Mouse (Mus musculus) liver, postnatal 0 days (tissue): ENCODE measurements around the gene Zfp65. TPM values are rescaled to one million over a fixed set of nuclear protein-coding genes. Genes with fewer than 3 reads are reported as not detected.
"Not testable (repeated sequence)": the region's sequence is repeated elsewhere in the genome, so short reads cannot be mapped to it uniquely, and the experiment has no call there.

Source experiments
- ATAC-seq: fragments of 200-750 bp; cut with Nextera tagmentation; 2 replicates; pipeline ENCODE4 v1.8.0; 2017; ENCODE audit warnings: mild to moderate bottlenecking, moderate library complexity
- DNase-seq: peaks from one replicate; pipeline ENCODE4 v3.0.0-alpha.2; 2016
- H3K27ac ChIP-seq: fragments of 300-500 bp; sonication (generic); 2 replicates; pipeline ENCODE4 v1.5.1; 2014; ENCODE audit warnings: antibody characterized with exemption, moderate library complexity, mild to moderate bottlenecking, low read depth
- H3K27me3 ChIP-seq: fragments of 300-500 bp; sonication (generic); 2 replicates; pipeline ENCODE4 v1.6.1; 2014; ENCODE audit warnings: low read length, control low read depth, mixed read lengths; ENCODE audit not compliant: insufficient read depth
- H3K36me3 ChIP-seq: fragments of 300-500 bp; sonication (generic); replicated peaks from 2 replicates; pipeline ENCODE4 v1.6.1; 2014; ENCODE audit warnings: mild to moderate bottlenecking, control low read depth, low read length, moderate library complexity, mixed read lengths; ENCODE audit not compliant: insufficient read depth
- H3K4me1 ChIP-seq: fragments of 300-500 bp; sonication (generic); 2 replicates; pipeline ENCODE4 v1.6.1; 2014; ENCODE audit warnings: antibody characterized with exemption, mild to moderate bottlenecking, control low read depth; ENCODE audit not compliant: insufficient read depth
- H3K4me2 ChIP-seq: fragments of 300-500 bp; sonication (generic); 2 replicates; pipeline ENCODE4 v1.6.1; 2014; ENCODE audit warnings: low read depth, mild to moderate bottlenecking, low read length, moderate library complexity, mixed read lengths
- H3K4me3 ChIP-seq: fragments of 300-500 bp; sonication (generic); 2 replicates; pipeline ENCODE4 v1.5.1; 2014; ENCODE audit warnings: low read depth, low read length
- H3K9ac ChIP-seq: fragments of 300-500 bp; sonication (generic); replicated peaks from 2 replicates; pipeline ENCODE4 v1.6.1; 2014; ENCODE audit warnings: mild to moderate bottlenecking, moderate library complexity
- H3K9me3 ChIP-seq: fragments of 300-500 bp; sonication (generic); 2 replicates; pipeline ENCODE4 v1.6.1; 2016; ENCODE audit warnings: mild to moderate bottlenecking, control low read depth, low read length, mixed read lengths
- CTCF ChIP-seq: sonication (generic); IDR thresholded peaks from 2 replicates; pipeline ENCODE4 v1.5.1; 2016; ENCODE audit warnings: antibody characterized with exemption, low read depth
- EP300 ChIP-seq: IDR thresholded peaks from 2 replicates; pipeline ENCODE4 v1.6.1; 2016; ENCODE audit warnings: antibody characterized with exemption, low read depth, mild to moderate bottlenecking
- WGBS: fragments of 180-500 bp; shearing (Covaris S2); extraction: QIAGEN DNeasy Blood & Tissue Kit; methylation state at CpG from one replicate; pipeline ENCODE4 v1.1.7; 2014; ENCODE audit not compliant: insufficient replicate concordance; 5-methylcytosine and 5-hydroxymethylcytosine counted together
- polyA plus RNA-seq: library from polyadenylated mRNA; unstranded; fragments of >200 nt; fragmentation: Nextera tagmentation; extraction: Ambion mirVana; gene quantifications from 2 replicates; pipeline ENCODE4 v1.2.1, GENCODE M21; 2015

Gene Zfp65
- polyA plus RNA-seq, 1 experiment from 2014 or later = 0.99 TPM

GRCm38 (mm10) chr13:67743896-67744295, 14.9 kb upstream of the Zfp65 start:
- Histone ChIP-seq H3K4me3 (no peak overlapping the region), H3K9ac (no peak overlapping the region), H3K36me3 (no peaks in the 10 kb centered on the region; the same call in 1 of the 2 replicates), H3K27me3 (no peaks in the 10 kb centered on the region), H3K4me2 (no peak overlapping the region), H3K9me3 (peaks cover 7% of the 10 kb centered on the region; the same call in 1 of the 2 replicates), H3K4me1 (no peaks in the 10 kb centered on the region), H3K27ac (no peak overlapping the region)
- TF ChIP-seq EP300 (no peak), CTCF (no peak)
- WGBS = 89% methylated on average over 9 of the region's 9 CpGs
- ATAC-seq = no peak
- no peak for DNase-seq

DNA sequence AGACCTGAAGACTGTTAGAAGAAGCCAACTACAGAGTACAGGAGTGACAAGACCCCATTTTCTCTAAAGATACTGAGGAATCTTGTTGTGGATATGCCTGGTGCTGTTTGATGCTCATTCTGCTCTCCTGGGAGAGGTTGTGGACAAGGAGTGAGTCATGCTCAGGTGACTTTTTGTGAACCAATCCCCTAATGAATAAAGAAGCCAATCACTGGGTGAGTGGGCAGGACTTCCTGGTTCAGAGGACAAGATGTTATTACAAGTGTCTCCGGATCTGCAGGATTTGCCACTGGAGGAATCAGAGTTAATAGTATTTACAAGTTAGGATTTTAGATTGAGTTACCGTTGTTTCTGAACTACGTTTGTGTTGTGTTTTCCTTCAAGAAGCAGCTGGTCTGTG, 14.0 kb upstream of the Zfp65 start:
- no peaks in the 10 kb centered on the region for H3K27me3 ChIP-seq
- H3K9me3 ChIP-seq = peaks cover 3% of the 10 kb centered on the region; the same call in 1 of the 2 replicates
- H3K4me3 ChIP-seq = no peak overlapping the region
- TF ChIP-seq EP300 (no peak), CTCF (no peak)
- 85% methylated on average over 3 of the region's 3 CpGs for WGBS
- ATAC-seq (no peak), DNase-seq (no peak)
- H3K9ac ChIP-seq = no peak overlapping the region
- no peaks in the 10 kb centered on the region for H3K4me1 ChIP-seq
- H3K27ac ChIP-seq = no peak overlapping the region
- H3K36me3 ChIP-seq = no peaks in the 10 kb centered on the region; the same call in 1 of the 2 replicates
- no peak overlapping the region for H3K4me2 ChIP-seq

- not testable (repeated sequence) for H3K4me3 ChIP-seq, ATAC-seq, DNase-seq, H3K4me1 ChIP-seq, H3K9me3 ChIP-seq, H3K27ac ChIP-seq, H3K9ac ChIP-seq, H3K27me3 ChIP-seq, H3K36me3 ChIP-seq, H3K4me2 ChIP-seq
- 84% methylated on average over 9 of the region's 9 CpGs for WGBS
Measured at GRCm38 (mm10) chr13:67734391-67734790, 5.4 kb upstream of the Zfp65 start.

DNA sequence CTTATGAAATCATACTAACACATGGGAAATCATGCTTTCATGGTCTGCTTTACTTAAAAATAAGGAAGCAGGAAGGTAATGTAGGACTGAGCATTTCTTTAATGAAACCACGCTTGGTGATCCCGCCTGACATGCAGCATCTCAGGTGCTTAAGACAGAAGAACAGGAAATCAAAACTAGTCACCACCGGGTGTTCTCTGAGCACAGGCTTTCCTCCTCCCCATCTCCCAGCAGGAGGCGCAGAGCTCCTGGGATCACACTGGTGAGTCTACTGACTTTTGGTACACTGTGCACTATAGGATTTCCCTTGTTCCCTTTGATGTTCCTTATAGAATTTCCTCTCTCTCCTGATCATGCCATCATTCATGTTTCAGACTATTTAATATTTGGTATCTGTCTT, 468 bp upstream of the Zfp65 start:
- 31% methylated on average over 4 of the region's 4 CpGs for WGBS
- H3K9ac ChIP-seq = not testable (repeated sequence)
- ATAC-seq = peak; percentile 76

DNA sequence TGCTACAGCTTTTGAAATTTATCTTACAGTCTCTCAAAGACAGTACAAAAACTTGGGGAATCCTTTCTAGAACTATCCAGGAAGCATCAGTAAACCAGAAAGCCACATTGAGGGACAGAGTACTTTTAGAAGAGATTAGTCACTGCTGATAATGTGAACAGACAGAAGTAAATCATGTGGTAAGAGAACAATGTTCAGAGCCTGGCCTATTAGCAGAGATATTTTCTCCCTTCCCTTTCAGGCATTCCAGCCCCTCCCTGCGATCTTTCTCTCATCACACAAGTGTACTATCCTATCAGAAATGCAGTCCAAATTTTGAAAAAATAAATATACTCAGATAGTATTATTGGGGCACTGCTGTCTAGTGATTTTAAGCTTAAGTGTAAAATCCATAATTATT, 867 bp downstream of the Zfp65 start:
- Histone ChIP-seq H3K36me3 (no peaks in the 10 kb centered on the region), H3K9ac (no peak overlapping the region), H3K27ac (no peak overlapping the region), H3K4me1 (peaks cover 5% of the 10 kb centered on the region; the same call in 1 of the 2 replicates), H3K9me3 (0 out of 2 replicates have a peak, but pooled peaks cover 2% of the 10 kb centered on the region), H3K4me3 (peak overlapping the region; percentile 63; the same call in 1 of the 2 replicates), H3K27me3 (no peaks in the 10 kb centered on the region), H3K4me2 (peak overlapping the region; percentile 79)
- WGBS = 52% methylated on average over 1 of the region's 1 CpGs
- no peak for ATAC-seq
- DNase-seq = no peak
- TF ChIP-seq CTCF (no peak), EP300 (no peak)

More for the DNA sequence above, 468 bp upstream of the Zfp65 start:
- not testable (repeated sequence) for H3K36me3 ChIP-seq, H3K9me3 ChIP-seq, H3K27ac ChIP-seq, H3K4me1 ChIP-seq, H3K27me3 ChIP-seq
- peak; percentile 54 for TF ChIP-seq CTCF
- Histone ChIP-seq H3K4me3 (peak overlapping the region; percentile 63), H3K4me2 (peak overlapping the region; percentile 79)
- peak; percentile 21 for DNase-seq

GRCm38 (mm10) chr13:67725331-67725730, 3.6 kb downstream of the Zfp65 start:
- H3K36me3 ChIP-seq, ATAC-seq, H3K27ac ChIP-seq, H3K9ac ChIP-seq, H3K4me3 ChIP-seq, H3K4me2 ChIP-seq, DNase-seq, H3K27me3 ChIP-seq, H3K9me3 ChIP-seq, H3K4me1 ChIP-seq: not testable (repeated sequence)
- 68% methylated on average over 2 of the region's 2 CpGs for WGBS
